Mouse (Mus musculus) bone marrow, adult 2 months (tissue): ENCODE measurements around the gene Grm1.

Experiments used
- CTCF ChIP-seq: fragments of 200-500 bp; IDR thresholded peaks from 2 replicates; pipeline ENCODE4 v1.5.1; 2011; ENCODE audit warnings: low read length, control low read depth; ENCODE audit not compliant: control insufficient read depth, insufficient read depth
- POLR2A ChIP-seq: fragments of 200-500 bp; IDR thresholded peaks from 2 replicates; pipeline ENCODE4 v1.6.1; 2011; ENCODE audit warnings: low read depth, mild to moderate bottlenecking, control low read depth, low read length, borderline replicate concordance; ENCODE audit not compliant: control insufficient read depth

DNA sequence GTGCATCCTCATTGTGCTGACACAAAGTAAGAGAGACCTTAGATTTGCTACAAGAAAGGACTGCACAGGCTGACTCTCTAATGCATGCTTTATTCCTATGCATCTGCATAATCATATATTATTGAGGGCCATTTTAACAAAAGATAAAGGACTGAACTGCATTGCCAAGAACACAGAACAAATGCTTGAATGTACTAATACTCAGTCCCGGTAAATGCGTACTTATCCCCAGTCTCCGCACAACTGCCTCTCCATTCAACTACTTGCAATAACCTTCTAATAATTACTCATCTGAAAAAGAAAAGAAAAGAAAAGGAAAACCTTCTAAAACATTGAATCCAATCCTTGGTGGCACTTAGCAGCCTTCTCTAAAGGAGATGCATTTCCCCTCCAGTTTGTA lies 272.4 kb downstream of the Grm1 start:
- TF ChIP-seq CTCF = no peak
- TF ChIP-seq POLR2A = no peak
